Mouse (Mus musculus) embryonic fibroblast, embryonic 13.5 days (primary cell): Measurements from ENCODE around the gene Nlgn3. TPM values are rescaled to one million over a fixed set of nuclear protein-coding genes. Genes with fewer than 3 reads are reported as not detected.

Experiments
- H3K27ac ChIP-seq: 2 replicates; pipeline ENCODE4 v1.5.1; 2012; ENCODE audit warnings: low read length, control low read depth, inconsistent platforms; ENCODE audit not compliant: insufficient read depth
- H3K4me1 ChIP-seq: 2 replicates; pipeline ENCODE4 v1.6.1; 2011; ENCODE audit warnings: low read length; ENCODE audit not compliant: control insufficient read depth, insufficient read depth
- H3K4me3 ChIP-seq: 2 replicates; pipeline ENCODE4 v1.5.1; 2011; ENCODE audit warnings: mild to moderate bottlenecking, control low read depth, low read length; ENCODE audit not compliant: insufficient read depth
- CTCF ChIP-seq: IDR thresholded peaks from 2 replicates; pipeline ENCODE4 v1.5.1; 2011; ENCODE audit warnings: mild to moderate bottlenecking, control low read depth, low read length, moderate library complexity, borderline replicate concordance; ENCODE audit not compliant: insufficient read depth
- POLR2A ChIP-seq: IDR thresholded peaks from 2 replicates; pipeline ENCODE4 v1.6.1; 2011; ENCODE audit warnings: low read depth, mild to moderate bottlenecking, control low read depth, low read length, moderate library complexity
- polyA plus RNA-seq: library from polyadenylated mRNA; stranded (reverse); fragments of >200 nt; gene quantifications from 2 replicates; pipeline ENCODE4 v1.2.4, GENCODE M21; 2011; ENCODE audit warnings: low read depth; ENCODE audit not compliant: missing spikeins, insufficient read length

The Nlgn3 gene
- polyA plus RNA-seq, 1 experiment, result 0.91 TPM

- TF ChIP-seq POLR2A (no peak), CTCF (no peak)
- Histone ChIP-seq H3K4me1 (no peaks in the 10 kb centered on the region), H3K4me3 (no peak overlapping the region), H3K27ac (no peak overlapping the region)
Observed at GRCm38 (mm10) chrX:101299473-101300426, 782 bp downstream of the Nlgn3 start.

- TF ChIP-seq POLR2A (no peak), CTCF (no peak)
- Histone ChIP-seq H3K4me1 (no peaks in the 10 kb centered on the region), H3K27ac (no peak overlapping the region), H3K4me3 (no peak overlapping the region)
Observed at GRCm38 (mm10) chrX:101300427-101301030, 1.6 kb downstream of the Nlgn3 start.

GRCm38 (mm10) chrX:101301654-101302053, 2.7 kb downstream of the Nlgn3 start:
- Histone ChIP-seq H3K4me3 (no peak overlapping the region), H3K27ac (no peak overlapping the region), H3K4me1 (no peaks in the 10 kb centered on the region)
- TF ChIP-seq CTCF (no peak), POLR2A (no peak)

- no peak for TF ChIP-seq POLR2A
- no peak for TF ChIP-seq CTCF
- no peak overlapping the region for H3K4me3 ChIP-seq
- no peak overlapping the region for H3K27ac ChIP-seq
Observed at GRCm38 (mm10) chrX:101304646-101305045, 5.7 kb downstream of the Nlgn3 start.

GRCm38 (mm10) chrX:101309299-101309698, 10.3 kb downstream of the Nlgn3 start:
- Histone ChIP-seq H3K4me3 (no peak overlapping the region), H3K27ac (no peak overlapping the region), H3K4me1 (no peaks in the 10 kb centered on the region)
- no peak for TF ChIP-seq CTCF

More at GRCm38 (mm10) chrX:101304646-101305045, 5.7 kb downstream of the Nlgn3 start:
- no peaks in the 10 kb centered on the region for H3K4me1 ChIP-seq

- TF ChIP-seq POLR2A (no peak), CTCF (no peak)
- H3K27ac ChIP-seq, result no peak overlapping the region
- H3K4me1 ChIP-seq, result no peaks in the 10 kb centered on the region
- no peak overlapping the region for H3K4me3 ChIP-seq
Observed at GRCm38 (mm10) chrX:101313625-101314359, 14.8 kb downstream of the Nlgn3 start.

GRCm38 (mm10) chrX:101319775-101320174, 20.8 kb downstream of the Nlgn3 start:
- no peaks in the 10 kb centered on the region for H3K4me1 ChIP-seq
- H3K27ac ChIP-seq, result no peak overlapping the region
- no peak overlapping the region for H3K4me3 ChIP-seq
- TF ChIP-seq POLR2A (no peak), CTCF (no peak)

- Histone ChIP-seq H3K4me3 (no peak overlapping the region), H3K4me1 (no peaks in the 10 kb centered on the region; the same call in 1 of the 2 replicates), H3K27ac (no peak overlapping the region)
- TF ChIP-seq CTCF, result no peak
- TF ChIP-seq POLR2A, result no peak
Observed at GRCm38 (mm10) chrX:101325989-101326899, 27.3 kb downstream of the Nlgn3 start.
